Mouse (Mus musculus) embryonic facial prominence, embryonic 12.5 days (tissue): ENCODE measurements around the gene Selplg. TPM values are rescaled to one million over a fixed set of nuclear protein-coding genes. Genes with fewer than 3 reads are reported as not detected.
"Not testable (repeated sequence)": the region's sequence is repeated elsewhere in the genome, so short reads cannot be mapped to it uniquely, and the experiment has no call there.

ENCODE experiments used
- ATAC-seq: fragments of 200-750 bp; cut with Nextera tagmentation; 2 replicates; pipeline ENCODE4 v1.8.0; 2017; ENCODE audit not compliant: insufficient number of reproducible peaks, insufficient read depth, low FRiP score, low TSS enrichment
- H3K27ac ChIP-seq: fragments of 300-500 bp; sonication (generic); 2 replicates; pipeline ENCODE4 v1.5.1; 2016; ENCODE audit warnings: mild to moderate bottlenecking
- H3K27me3 ChIP-seq: fragments of 300-500 bp; sonication (generic); 2 replicates; pipeline ENCODE4 v1.6.1; 2016; ENCODE audit warnings: mild to moderate bottlenecking, moderate library complexity
- H3K36me3 ChIP-seq: fragments of 300-500 bp; sonication (generic); 2 replicates; pipeline ENCODE4 v1.6.1; 2016; ENCODE audit warnings: mild to moderate bottlenecking
- H3K4me1 ChIP-seq: fragments of 300-500 bp; sonication (generic); 2 replicates; pipeline ENCODE4 v1.6.1; 2016
- H3K4me2 ChIP-seq: fragments of 300-500 bp; sonication (generic); replicated peaks from 2 replicates; pipeline ENCODE4 v1.6.1; 2016; ENCODE audit warnings: mild to moderate bottlenecking, moderate library complexity
- H3K4me3 ChIP-seq: fragments of 300-500 bp; sonication (generic); 2 replicates; pipeline ENCODE4 v1.5.1; 2016; ENCODE audit warnings: mild to moderate bottlenecking
- H3K9ac ChIP-seq: fragments of 300-500 bp; sonication (generic); 2 replicates; pipeline ENCODE4 v1.6.1; 2016; ENCODE audit warnings: mild to moderate bottlenecking, moderate library complexity
- H3K9me3 ChIP-seq: fragments of 300-500 bp; sonication (generic); 2 replicates; pipeline ENCODE4 v1.6.1; 2016; ENCODE audit warnings: mild to moderate bottlenecking, moderate library complexity
- WGBS: fragments of 180-500 bp; shearing (Covaris S2); methylation state at CpG from one replicate; pipeline ENCODE4 v1.1.7; 2016; 5-methylcytosine and 5-hydroxymethylcytosine counted together
- polyA plus RNA-seq: library from polyadenylated mRNA; unstranded; fragments of >200 nt; fragmentation: Nextera tagmentation; extraction: Ambion mirVana; gene quantifications from 2 replicates; pipeline ENCODE4 v1.2.1, GENCODE M21; 2016

Gene Selplg
- polyA plus RNA-seq, 1 experiment from 2014 or later, result 1.5 TPM

- Histone ChIP-seq H3K4me3 (no peak overlapping the region), H3K27ac (no peak overlapping the region), H3K9ac (no peak overlapping the region), H3K9me3 (no peaks in the 10 kb centered on the region), H3K4me1 (peaks cover 3% of the 10 kb centered on the region; the same call in 1 of the 2 replicates), H3K36me3 (no peaks in the 10 kb centered on the region), H3K4me2 (peak overlapping the region; percentile 22; the same call in 1 of the 2 replicates), H3K27me3 (no peaks in the 10 kb centered on the region)
- 13% methylated on average over 15 of the region's 15 CpGs for WGBS
- ATAC-seq, result no peak
Measured at GRCm38 (mm10) chr5:113815638-113816152, 16.7 kb downstream of the Selplg start.

DNA sequence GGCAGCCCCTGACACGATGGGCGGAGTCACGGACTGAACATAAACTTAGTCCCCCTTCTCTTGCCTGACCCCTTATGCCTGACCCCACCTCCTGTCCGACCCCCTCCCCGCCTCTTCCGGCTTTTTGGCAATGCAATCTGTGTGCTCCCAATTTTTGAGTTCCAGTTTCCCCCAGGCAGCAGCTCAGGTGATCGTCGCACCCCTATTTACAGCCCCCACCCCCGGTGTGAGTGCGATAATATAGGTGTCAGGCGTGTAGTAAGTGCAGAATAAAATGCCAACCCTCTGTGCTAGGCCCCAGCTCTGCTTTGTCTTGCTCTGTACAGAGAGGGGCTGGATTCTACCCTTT lies 17.4 kb downstream of the Selplg start:
- Histone ChIP-seq H3K9me3 (no peaks in the 10 kb centered on the region), H3K4me1 (peaks cover 3% of the 10 kb centered on the region; the same call in 1 of the 2 replicates), H3K27me3 (no peaks in the 10 kb centered on the region), H3K36me3 (no peaks in the 10 kb centered on the region), H3K27ac (no peak overlapping the region), H3K4me3 (no peak overlapping the region), H3K9ac (no peak overlapping the region; the same call in 1 of the 2 replicates), H3K4me2 (no peak overlapping the region)
- ATAC-seq, result no peak
- WGBS, result 52% methylated on average over 11 of the region's 11 CpGs

DNA sequence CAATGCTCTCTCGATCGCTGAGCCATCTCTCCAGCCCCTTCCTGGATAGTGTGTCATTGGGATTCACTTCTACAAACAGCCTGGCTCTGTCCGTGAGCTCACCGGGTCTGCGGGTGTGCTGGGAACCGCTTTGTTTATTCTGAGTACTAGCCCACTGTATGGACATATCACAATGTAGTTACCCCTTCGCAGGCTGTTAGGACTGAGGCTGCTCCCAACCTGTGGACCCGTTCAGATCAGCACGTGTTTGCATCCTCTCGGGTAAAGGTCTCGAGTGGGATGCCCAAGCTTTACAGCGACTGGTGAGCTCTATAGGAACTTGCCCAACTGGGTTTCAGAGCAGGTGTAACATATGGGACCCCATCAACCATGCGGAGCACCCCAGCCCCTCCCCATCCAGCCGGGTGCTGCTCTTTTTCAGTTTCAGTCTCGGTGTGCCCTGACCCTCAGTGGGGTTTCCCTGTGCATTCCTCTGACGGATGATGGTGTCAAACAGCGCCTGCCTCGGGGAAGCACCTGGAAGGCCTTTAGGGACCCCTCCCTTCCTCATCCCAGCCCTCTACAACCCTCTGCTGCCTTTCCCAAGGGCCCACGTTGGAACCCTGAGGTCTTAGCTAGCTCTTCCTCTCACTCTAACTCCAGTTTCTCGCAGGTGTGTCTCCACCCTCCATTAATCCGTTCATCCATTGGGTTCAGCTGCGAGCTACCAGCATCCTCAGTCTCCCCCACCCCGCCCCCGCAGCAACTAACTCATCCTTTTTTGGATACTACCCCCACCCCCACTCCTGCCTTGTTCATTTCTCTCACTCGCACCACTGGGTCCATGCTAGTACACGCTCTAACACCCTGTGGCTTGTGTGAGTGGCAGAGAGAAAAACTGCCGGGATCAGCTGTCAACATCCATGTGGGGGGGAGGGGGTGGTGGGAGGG lies 18.1 kb downstream of the Selplg start:
- Histone ChIP-seq H3K36me3 (no peaks in the 10 kb centered on the region), H3K27ac (no peak overlapping the region), H3K27me3 (no peaks in the 10 kb centered on the region), H3K4me2 (no peak overlapping the region), H3K4me1 (peaks cover 3% of the 10 kb centered on the region; the same call in 1 of the 2 replicates), H3K9me3 (no peaks in the 10 kb centered on the region), H3K9ac (no peak overlapping the region; the same call in 1 of the 2 replicates), H3K4me3 (no peak overlapping the region)
- no peak for ATAC-seq
- 36% methylated on average over 27 of the region's 27 CpGs for WGBS

DNA sequence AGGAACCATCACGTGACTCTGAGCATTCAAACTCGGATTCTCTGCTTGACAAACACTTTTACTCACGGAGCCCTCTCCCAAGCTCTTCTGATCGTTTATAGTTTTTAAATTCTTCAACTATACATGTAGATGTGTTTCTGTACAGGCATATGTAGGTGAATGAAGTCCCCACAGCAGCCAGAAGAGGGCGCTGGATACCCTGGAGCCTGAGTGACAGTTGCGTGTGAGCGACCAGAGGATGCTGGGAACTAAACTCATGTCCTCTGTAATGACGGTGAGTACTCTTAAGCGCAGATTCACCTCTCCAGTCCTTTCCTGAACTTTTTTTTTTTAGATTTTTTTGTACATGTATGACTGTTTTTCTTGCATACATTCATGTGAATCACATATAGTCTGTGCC lies 18.8 kb downstream of the Selplg start:
- peaks cover 3% of the 10 kb centered on the region; the same call in 1 of the 2 replicates for H3K4me1 ChIP-seq

DNA sequence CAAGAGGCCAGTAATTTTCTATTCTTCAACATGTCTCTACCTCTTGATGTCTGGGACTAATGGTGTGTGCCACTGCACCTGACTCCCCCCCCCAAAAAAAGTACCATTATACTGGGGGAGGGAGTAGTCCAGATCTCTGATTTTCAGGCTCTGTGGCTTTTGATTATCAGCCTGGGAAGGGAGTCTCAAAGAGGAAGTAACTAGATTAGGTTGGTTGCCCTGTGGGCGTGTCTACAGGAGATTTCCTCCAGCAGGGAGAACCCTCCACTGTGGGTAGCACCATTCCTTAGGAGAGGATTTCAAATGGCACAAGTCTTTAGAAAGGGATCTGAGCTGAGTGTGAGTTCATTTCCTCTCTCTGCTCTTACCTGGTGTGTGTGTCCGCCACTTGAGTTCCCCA lies 19.8 kb downstream of the Selplg start:
- no peak for ATAC-seq
- H3K4me3 ChIP-seq, result no peak overlapping the region
- H3K27ac ChIP-seq, result no peak overlapping the region
- H3K36me3 ChIP-seq, result no peaks in the 10 kb centered on the region
- H3K9me3 ChIP-seq, result no peaks in the 10 kb centered on the region
- H3K27me3 ChIP-seq, result no peaks in the 10 kb centered on the region
- 91% methylated on average over 2 of the region's 2 CpGs for WGBS
- H3K4me1 ChIP-seq, result peaks cover 12% of the 10 kb centered on the region
- H3K4me2 ChIP-seq, result no peak overlapping the region
- no peak overlapping the region for H3K9ac ChIP-seq

More for the DNA sequence above, 18.8 kb downstream of the Selplg start:
- no peak overlapping the region for H3K4me3 ChIP-seq
- no peak overlapping the region for H3K9ac ChIP-seq
- no peak overlapping the region for H3K27ac ChIP-seq
- H3K4me2 ChIP-seq, result no peak overlapping the region
- no peak for ATAC-seq
- no peaks in the 10 kb centered on the region for H3K36me3 ChIP-seq
- H3K27me3 ChIP-seq, result no peaks in the 10 kb centered on the region
- WGBS, result 20% methylated on average over 9 of the region's 9 CpGs
- no peaks in the 10 kb centered on the region for H3K9me3 ChIP-seq

GRCm38 (mm10) chr5:113811824-113812420 lies 20.5 kb downstream of the Selplg start:
- 21% methylated on average over 11 of the region's 12 CpGs for WGBS
- peaks cover 14% of the 10 kb centered on the region for H3K4me1 ChIP-seq
- not testable (repeated sequence) for H3K4me2 ChIP-seq, ATAC-seq, H3K36me3 ChIP-seq, H3K9me3 ChIP-seq, H3K27ac ChIP-seq, H3K4me3 ChIP-seq, H3K9ac ChIP-seq, H3K27me3 ChIP-seq

DNA sequence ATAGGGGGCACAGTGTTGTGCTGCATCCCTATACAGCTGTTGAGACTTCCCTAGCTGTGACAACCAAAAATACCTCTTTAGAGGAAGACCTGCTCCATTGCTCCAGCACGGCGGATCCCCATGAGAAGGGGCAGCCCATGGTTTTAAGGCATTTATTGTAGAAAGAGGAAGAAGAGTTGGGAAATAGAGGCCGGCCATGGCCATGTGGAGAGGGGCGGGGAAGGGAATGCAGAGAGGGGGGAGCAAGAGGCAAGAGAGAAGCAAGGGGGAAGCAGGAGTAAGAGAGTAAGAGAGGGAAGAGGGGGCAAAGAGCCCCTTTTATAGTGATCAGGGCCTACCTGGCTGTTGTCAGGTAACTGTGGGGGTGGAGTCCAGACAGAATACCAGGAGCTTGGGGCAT lies 22.3 kb downstream of the Selplg start:
- Histone ChIP-seq H3K4me1 (peaks cover 13% of the 10 kb centered on the region), H3K27ac (no peak overlapping the region), H3K4me3 (no peak overlapping the region), H3K36me3 (no peaks in the 10 kb centered on the region), H3K4me2 (no peak overlapping the region), H3K9me3 (no peaks in the 10 kb centered on the region), H3K9ac (no peak overlapping the region), H3K27me3 (no peaks in the 10 kb centered on the region)
- WGBS, result 94% methylated on average over 4 of the region's 4 CpGs
- ATAC-seq, result no peak

- ATAC-seq, result 0 out of 2 replicates have a peak, but pooled peaks have one; percentile 35
- Histone ChIP-seq H3K4me2 (no peak overlapping the region), H3K4me3 (no peak overlapping the region), H3K9ac (no peak overlapping the region), H3K27ac (0 out of 2 replicates have a peak overlapping the region, but pooled peaks have one; percentile 61), H3K27me3 (no peaks in the 10 kb centered on the region), H3K9me3 (no peaks in the 10 kb centered on the region), H3K4me1 (peaks cover 21% of the 10 kb centered on the region), H3K36me3 (no peaks in the 10 kb centered on the region)
- WGBS, result 21% methylated on average over 2 of the region's 2 CpGs
Measured at GRCm38 (mm10) chr5:113808177-113808576, 24.3 kb downstream of the Selplg start.

- Histone ChIP-seq H3K27ac (no peak overlapping the region), H3K9me3 (no peaks in the 10 kb centered on the region), H3K4me1 (peaks cover 21% of the 10 kb centered on the region), H3K4me2 (no peak overlapping the region), H3K36me3 (no peaks in the 10 kb centered on the region), H3K4me3 (no peak overlapping the region), H3K27me3 (no peaks in the 10 kb centered on the region), H3K9ac (no peak overlapping the region)
- ATAC-seq, result no peak
- WGBS, result 15% methylated on average over 9 of the region's 9 CpGs
Measured at GRCm38 (mm10) chr5:113807712-113808111, 24.7 kb downstream of the Selplg start.

DNA sequence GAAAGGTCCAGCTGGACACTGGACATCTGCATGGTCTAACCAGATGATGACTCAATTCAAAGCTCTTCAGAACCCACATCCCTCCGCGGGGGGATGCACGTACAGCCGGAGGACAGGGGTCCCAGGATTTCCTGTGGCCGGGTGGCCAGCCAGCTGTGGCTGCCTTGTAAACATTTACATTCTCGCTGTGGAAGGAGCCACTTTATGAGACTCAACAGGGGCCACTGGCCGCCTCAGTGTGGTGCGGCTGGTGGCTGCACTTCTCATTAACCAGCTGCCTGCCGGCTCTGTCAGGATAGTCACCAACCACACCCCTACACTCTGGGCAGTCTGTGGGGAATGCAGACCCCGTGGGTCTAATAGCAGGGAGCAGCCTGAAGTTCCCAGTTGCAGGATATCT lies 26.0 kb downstream of the Selplg start:
- ATAC-seq, result no peak
- H3K4me1 ChIP-seq, result peaks cover 21% of the 10 kb centered on the region
- no peak overlapping the region for H3K4me3 ChIP-seq
- H3K27me3 ChIP-seq, result no peaks in the 10 kb centered on the region
- no peaks in the 10 kb centered on the region for H3K9me3 ChIP-seq
- H3K36me3 ChIP-seq, result no peaks in the 10 kb centered on the region
- no peak overlapping the region for H3K4me2 ChIP-seq
- H3K27ac ChIP-seq, result no peak overlapping the region
- 20% methylated on average over 10 of the region's 10 CpGs for WGBS
- no peak overlapping the region for H3K9ac ChIP-seq

GRCm38 (mm10) chr5:113805301-113805700 lies 27.1 kb downstream of the Selplg start:
- H3K36me3 ChIP-seq, result no peaks in the 10 kb centered on the region
- peaks cover 27% of the 10 kb centered on the region for H3K4me1 ChIP-seq
- WGBS, result 78% methylated on average over 9 of the region's 9 CpGs
- no peak for ATAC-seq
- H3K27ac ChIP-seq, result no peak overlapping the region; the same call in 1 of the 2 replicates
- H3K9ac ChIP-seq, result no peak overlapping the region
- H3K27me3 ChIP-seq, result no peaks in the 10 kb centered on the region
- no peaks in the 10 kb centered on the region for H3K9me3 ChIP-seq
- H3K4me3 ChIP-seq, result no peak overlapping the region
- H3K4me2 ChIP-seq, result no peak overlapping the region
